Mouse (Mus musculus): ENCODE results near the gene Tcl1. TPM values are rescaled to one million over a fixed set of nuclear protein-coding genes. Genes with fewer than 3 reads are reported as not detected.
"Not testable (repeated sequence)": the region's sequence is repeated elsewhere in the genome, so short reads cannot be mapped to it uniquely, and the experiment has no call there.

Gene Tcl1
- total RNA-seq, 2 experiments from 2014 or later = not detected

GRCm38 (mm10) chr12:105181040-105181644 is 41.5 kb downstream of the Tcl1 start:
- not testable (repeated sequence) for DNase-seq

DNA sequence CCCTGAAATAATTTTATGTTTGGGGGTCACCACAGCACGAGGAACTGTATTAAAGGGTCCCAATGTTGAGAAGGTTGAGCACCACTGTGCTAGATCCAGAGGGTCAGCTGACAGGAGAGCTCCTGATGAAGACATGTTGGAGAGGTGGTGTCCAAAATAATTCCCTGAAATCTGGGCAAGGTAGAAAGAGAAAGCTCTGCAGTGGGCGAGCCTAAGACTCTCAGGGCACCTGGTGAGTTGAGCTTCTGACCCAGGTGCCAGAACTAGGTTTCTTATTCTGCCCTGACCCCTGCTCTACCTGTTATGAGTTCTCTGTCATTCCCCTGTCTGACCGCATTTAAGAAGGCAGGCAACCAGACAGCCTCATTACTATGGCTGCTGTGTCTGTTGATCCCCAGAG is 46.5 kb downstream of the Tcl1 start, which contains the start of gene Tcl1b5:
Gene Tcl1b5, plus strand, starts transcription at position 301 of the 400 bp plus-strand sequence.
- DNase-seq = not testable (repeated sequence)

DNA sequence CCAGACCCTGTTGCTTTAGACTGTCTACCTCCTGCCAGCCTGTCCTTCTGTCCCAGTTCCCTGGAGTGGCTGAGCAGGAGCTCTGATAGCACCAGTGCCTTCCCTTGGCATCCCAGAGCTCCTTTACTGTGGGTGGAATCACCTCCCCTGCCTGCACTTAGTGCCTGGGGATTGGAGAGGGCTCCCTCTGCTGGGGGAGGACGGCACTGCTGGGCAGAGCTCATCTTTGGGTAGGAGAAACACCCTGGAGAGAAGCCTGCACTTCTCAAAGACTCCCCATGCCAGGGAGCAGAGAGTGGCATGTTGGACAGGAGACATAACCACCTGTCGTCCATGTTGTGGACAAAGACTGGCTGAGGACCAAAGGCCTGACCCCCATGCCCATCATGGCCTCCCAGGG is 48.3 kb downstream of the Tcl1 start:
- peak; percentile 23 for DNase-seq

DNA sequence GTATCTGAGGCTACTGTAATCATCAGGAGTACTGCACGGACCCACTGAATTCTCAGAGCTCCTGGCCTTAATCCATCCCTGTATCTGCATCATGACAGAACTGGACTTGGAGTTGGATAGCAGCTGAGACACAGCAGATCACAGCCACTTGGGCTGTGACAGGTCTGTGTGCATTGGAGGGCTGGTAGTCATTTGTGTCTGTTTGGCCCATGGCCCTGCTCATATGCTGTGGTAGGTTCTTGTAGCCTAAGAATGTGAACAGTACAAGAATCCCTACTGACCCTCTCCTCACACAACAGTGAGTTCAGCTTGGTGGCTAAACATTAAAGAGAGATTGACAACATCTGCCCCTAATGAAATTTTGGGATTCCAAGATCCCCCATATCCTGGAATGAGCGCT is 49.2 kb downstream of the Tcl1 start:
- no peak for DNase-seq

Other genes with a start within 250 kb of the Tcl1 start
- gene Syne3, start 213.0 kb downstream of the Tcl1 start, total RNA-seq (2021) = 1 to 10 TPM; 3.2 to 4.6 TPM
- gene Glrx5, start 190.1 kb downstream of the Tcl1 start, total RNA-seq (2021) = 10 to 100 TPM; 63.5 to 64.9 TPM
- gene Tcl1b2, start 76.8 kb downstream of the Tcl1 start, total RNA-seq (2021) = not detected
- not detected for gene Tcl1b1, start 63.1 kb downstream of the Tcl1 start, total RNA-seq (2021)
- not detected for gene Tcl1b5, start 46.4 kb downstream of the Tcl1 start, total RNA-seq (2021)
- gene Tcl1b3, start 31.8 kb downstream of the Tcl1 start, total RNA-seq (2021) = not detected
- gene Tcl1b4, start 20.8 kb downstream of the Tcl1 start, total RNA-seq (2021) = not detected
- not detected for gene Tunar, start 111.1 kb upstream of the Tcl1 start, total RNA-seq (2021)
- gene D430019H16Rik, start 231.1 kb upstream of the Tcl1 start, total RNA-seq (2021) = under 1 TPM; 0.43 to 0.46 TPM